Mouse (Mus musculus) intestine, postnatal 0 days (tissue): ENCODE results near the gene Sfswap. TPM values are rescaled to one million over a fixed set of nuclear protein-coding genes. Genes with fewer than 3 reads are reported as not detected.

ENCODE experiments used
- ATAC-seq: fragments of 200-750 bp; cut with Nextera tagmentation; 2 replicates; pipeline ENCODE4 v1.8.0; 2017; ENCODE audit warnings: mild to moderate bottlenecking, moderate TSS enrichment, moderate library complexity
- H3K27ac ChIP-seq: fragments of 300-500 bp; sonication (generic); 2 replicates; pipeline ENCODE4 v1.5.1; 2014; ENCODE audit warnings: mild to moderate bottlenecking, low read depth, low read length, moderate library complexity
- H3K27me3 ChIP-seq: fragments of 300-500 bp; sonication (generic); replicated peaks from 2 replicates; pipeline ENCODE4 v1.6.1; 2014; ENCODE audit warnings: low read length, mixed read lengths; ENCODE audit not compliant: control insufficient read depth, insufficient read depth
- H3K36me3 ChIP-seq: fragments of 300-500 bp; sonication (generic); 2 replicates; pipeline ENCODE4 v1.6.1; 2014; ENCODE audit warnings: mild to moderate bottlenecking, moderate library complexity; ENCODE audit not compliant: control insufficient read depth, insufficient read depth
- H3K4me1 ChIP-seq: fragments of 300-500 bp; sonication (generic); replicated peaks from 2 replicates; pipeline ENCODE4 v1.6.1; 2014; ENCODE audit warnings: antibody characterized with exemption, low read length, mixed read lengths; ENCODE audit not compliant: control insufficient read depth, insufficient read depth
- H3K4me2 ChIP-seq: fragments of 300-500 bp; sonication (generic); replicated peaks from 2 replicates; pipeline ENCODE4 v1.6.1; 2014; ENCODE audit warnings: low read depth, mild to moderate bottlenecking, moderate library complexity
- H3K4me3 ChIP-seq: fragments of 300-500 bp; sonication (generic); 2 replicates; pipeline ENCODE4 v1.5.1; 2014; ENCODE audit warnings: low read depth, low read length
- H3K9ac ChIP-seq: fragments of 300-500 bp; sonication (generic); 2 replicates; pipeline ENCODE4 v1.6.1; 2014; ENCODE audit warnings: mild to moderate bottlenecking, low read depth, low read length
- H3K9me3 ChIP-seq: fragments of 300-500 bp; sonication (generic); 2 replicates; pipeline ENCODE4 v1.6.1; 2016; ENCODE audit warnings: mixed run types; ENCODE audit not compliant: control insufficient read depth
- CTCF ChIP-seq: sonication (generic); IDR thresholded peaks from 2 replicates; pipeline ENCODE4 v1.5.1; 2016; ENCODE audit warnings: low read depth, mild to moderate bottlenecking, control low read depth, antibody characterized with exemption, moderate library complexity
- WGBS: fragments of 180-500 bp; shearing (Covaris S2); extraction: QIAGEN DNeasy Blood & Tissue Kit; methylation state at CpG from one replicate; pipeline ENCODE4 v1.1.7; 2014; 5-methylcytosine and 5-hydroxymethylcytosine counted together
- polyA plus RNA-seq: library from polyadenylated mRNA; unstranded; fragments of >200 nt; fragmentation: Nextera tagmentation; extraction: Ambion mirVana; gene quantifications from 2 replicates; pipeline ENCODE4 v1.2.1, GENCODE M21; 2015

The Sfswap gene
- polyA plus RNA-seq, 1 experiment from 2014 or later = 19.8 TPM

GRCm38 (mm10) chr5:129523166-129523565, 22.1 kb downstream of the Sfswap start:
- ATAC-seq = no peak
- Histone ChIP-seq H3K4me3 (no peak overlapping the region), H3K9ac (no peak overlapping the region), H3K27me3 (no peaks in the 10 kb centered on the region), H3K4me2 (no peak overlapping the region), H3K4me1 (no peaks in the 10 kb centered on the region), H3K9me3 (no peaks in the 10 kb centered on the region), H3K36me3 (peaks cover 77% of the 10 kb centered on the region), H3K27ac (no peak overlapping the region)
- no peak for TF ChIP-seq CTCF
- 77% methylated on average over 3 of the region's 3 CpGs for WGBS

DNA sequence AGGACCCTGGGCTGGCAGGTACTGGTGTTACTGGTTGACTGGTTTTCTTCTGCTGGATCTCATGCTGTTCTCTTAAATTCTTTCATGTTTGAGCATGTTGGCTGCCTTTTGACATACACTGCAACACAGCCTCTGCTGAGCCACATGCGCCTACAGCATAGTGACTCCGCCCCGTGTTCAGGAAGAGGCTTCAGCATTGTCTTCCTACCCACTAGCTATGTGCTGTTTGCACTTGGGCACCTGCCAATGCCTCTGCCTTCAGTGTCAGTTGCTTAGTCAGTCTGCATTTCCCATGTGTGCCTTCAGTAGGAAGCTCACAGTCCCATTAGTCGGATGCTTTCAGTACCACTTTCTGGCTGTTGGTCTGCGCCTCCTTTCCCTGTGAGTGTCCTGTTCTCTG, 23.7 kb downstream of the Sfswap start:
- H3K27ac ChIP-seq = no peak overlapping the region
- no peak overlapping the region for H3K4me2 ChIP-seq
- H3K27me3 ChIP-seq = no peaks in the 10 kb centered on the region
- ATAC-seq = no peak
- no peak for TF ChIP-seq CTCF
- H3K36me3 ChIP-seq = peaks cover 72% of the 10 kb centered on the region
- no peaks in the 10 kb centered on the region for H3K4me1 ChIP-seq
- no peaks in the 10 kb centered on the region for H3K9me3 ChIP-seq
- H3K4me3 ChIP-seq = no peak overlapping the region
- no peak overlapping the region for H3K9ac ChIP-seq
- 86% methylated on average over 5 of the region's 5 CpGs for WGBS

DNA sequence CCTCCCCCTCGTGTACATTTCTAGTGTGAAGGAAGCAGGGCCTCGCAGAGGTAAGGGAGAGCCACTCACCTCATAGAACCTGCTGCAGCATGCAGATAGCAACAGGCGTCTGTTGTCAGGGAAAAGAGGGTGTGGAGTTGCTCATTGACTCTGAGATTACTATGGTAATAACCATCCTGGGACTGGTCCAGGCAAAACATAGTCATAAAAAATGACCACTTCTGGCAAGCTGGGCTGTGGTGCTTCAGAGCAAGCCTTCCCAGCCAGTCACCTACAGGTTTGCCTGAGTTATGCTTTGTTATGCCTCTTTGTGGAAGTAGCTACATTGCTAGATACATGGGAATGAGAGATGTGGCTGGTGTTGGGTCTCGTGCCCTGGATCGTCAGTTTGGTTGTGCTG, 26.1 kb downstream of the Sfswap start:
- Histone ChIP-seq H3K4me2 (no peak overlapping the region), H3K4me3 (no peak overlapping the region), H3K36me3 (peaks cover 60% of the 10 kb centered on the region), H3K9me3 (no peaks in the 10 kb centered on the region), H3K4me1 (no peaks in the 10 kb centered on the region; the same call in 1 of the 2 replicates), H3K9ac (no peak overlapping the region), H3K27me3 (no peaks in the 10 kb centered on the region), H3K27ac (no peak overlapping the region)
- TF ChIP-seq CTCF = no peak
- ATAC-seq = no peak
- WGBS = 65% methylated on average over 5 of the region's 5 CpGs

GRCm38 (mm10) chr5:129529571-129529970, 28.6 kb downstream of the Sfswap start:
- H3K9me3 ChIP-seq = no peaks in the 10 kb centered on the region
- TF ChIP-seq CTCF = no peak
- H3K27me3 ChIP-seq = no peaks in the 10 kb centered on the region
- WGBS = 64% methylated on average over 1 of the region's 1 CpGs
- no peaks in the 10 kb centered on the region; the same call in 1 of the 2 replicates for H3K4me1 ChIP-seq
- H3K36me3 ChIP-seq = peaks cover 57% of the 10 kb centered on the region
- no peak overlapping the region for H3K4me2 ChIP-seq
- ATAC-seq = no peak
- H3K27ac ChIP-seq = no peak overlapping the region
- no peak overlapping the region for H3K4me3 ChIP-seq
- no peak overlapping the region for H3K9ac ChIP-seq

DNA sequence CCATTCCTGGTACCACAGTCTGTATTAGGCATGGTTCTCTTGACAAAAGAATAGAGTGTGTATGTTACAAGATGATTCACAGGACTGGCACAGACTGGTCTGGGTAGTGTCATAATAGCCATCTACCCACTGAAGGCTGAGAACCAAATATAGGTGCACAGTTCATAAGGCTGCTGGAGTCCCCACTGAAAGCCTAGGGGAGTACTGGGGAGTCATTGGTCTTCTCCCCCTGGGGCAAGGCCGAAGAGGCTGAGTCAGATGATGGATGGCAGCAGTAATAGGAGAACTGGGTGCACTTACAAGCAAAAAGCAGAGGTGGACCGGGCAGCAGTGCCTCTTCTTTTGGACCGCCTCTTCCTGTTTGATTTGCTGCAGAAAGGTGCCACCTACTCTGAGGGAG, 32.7 kb downstream of the Sfswap start:
- ATAC-seq = 0 out of 2 replicates have a peak, but pooled peaks have one; percentile 33
- Histone ChIP-seq H3K27ac (peak overlapping the region; percentile 66; the same call in 1 of the 2 replicates), H3K4me1 (no peaks in the 10 kb centered on the region; the same call in 1 of the 2 replicates)

GRCm38 (mm10) chr5:129534500-129534899, 33.5 kb downstream of the Sfswap start:
- TF ChIP-seq CTCF = no peak
- Histone ChIP-seq H3K36me3 (peaks cover 48% of the 10 kb centered on the region), H3K4me3 (no peak overlapping the region), H3K4me1 (no peaks in the 10 kb centered on the region; the same call in 1 of the 2 replicates), H3K9ac (no peak overlapping the region), H3K27me3 (no peaks in the 10 kb centered on the region), H3K4me2 (no peak overlapping the region), H3K27ac (peak overlapping the region; percentile 66; the same call in 1 of the 2 replicates), H3K9me3 (no peaks in the 10 kb centered on the region)
- 71% methylated on average over 2 of the region's 2 CpGs for WGBS
- no peak for ATAC-seq

More for the DNA sequence above, 32.7 kb downstream of the Sfswap start:
- Histone ChIP-seq H3K4me2 (no peak overlapping the region), H3K36me3 (peaks cover 48% of the 10 kb centered on the region; the same call in 1 of the 2 replicates), H3K9me3 (no peaks in the 10 kb centered on the region), H3K27me3 (no peaks in the 10 kb centered on the region), H3K4me3 (no peak overlapping the region), H3K9ac (no peak overlapping the region)
- no peak for TF ChIP-seq CTCF
- WGBS = 87% methylated on average over 3 of the region's 3 CpGs

DNA sequence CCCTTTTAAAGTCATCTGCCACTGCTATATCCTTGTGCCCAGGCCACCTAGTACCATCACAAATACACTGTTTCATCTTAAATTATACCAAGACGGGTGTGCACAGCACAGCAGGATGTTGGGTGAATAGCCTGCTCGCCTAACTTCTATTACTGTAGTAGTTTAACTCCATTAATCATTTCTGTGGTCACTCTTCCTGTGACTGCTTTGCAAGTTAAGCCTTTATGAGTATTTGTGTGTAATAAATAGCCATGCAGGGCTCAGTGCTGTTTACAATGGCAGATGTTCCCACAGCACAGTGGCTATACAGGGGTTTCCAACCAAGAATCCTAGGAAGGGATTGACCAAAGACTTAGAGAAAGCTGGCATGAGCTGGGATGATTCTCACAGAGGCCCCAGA, 34.0 kb downstream of the Sfswap start:
- Histone ChIP-seq H3K4me2 (no peak overlapping the region), H3K4me3 (no peak overlapping the region), H3K4me1 (no peaks in the 10 kb centered on the region; the same call in 1 of the 2 replicates), H3K27ac (no peak overlapping the region), H3K27me3 (no peaks in the 10 kb centered on the region), H3K36me3 (peaks cover 50% of the 10 kb centered on the region), H3K9me3 (no peaks in the 10 kb centered on the region), H3K9ac (no peak overlapping the region)
- no peak for ATAC-seq
- TF ChIP-seq CTCF = no peak
- WGBS = 79% methylated on average over 2 of the region's 2 CpGs
